Mouse (Mus musculus) layer of hippocampus, adult 8-10 months (tissue): ENCODE measurements around the gene Tbc1d9. TPM values are rescaled to one million over a fixed set of nuclear protein-coding genes. Genes with fewer than 3 reads are reported as not detected.

ENCODE experiments used
- DNase-seq, 2 experiments: peaks; one replicate each; pipeline ENCODE4 v3.0.0; 2022; ENCODE audit warnings: low spot score in 2 of 2
- total RNA-seq, 4 experiments: library from RNA; stranded (reverse); gene quantifications; 2 replicates each; pipeline ENCODE4 v1.2.4; 2022

Gene Tbc1d9
- total RNA-seq, result 10 to 100 TPM; 64.9 to 68.6 (median 65.5) TPM

DNA sequence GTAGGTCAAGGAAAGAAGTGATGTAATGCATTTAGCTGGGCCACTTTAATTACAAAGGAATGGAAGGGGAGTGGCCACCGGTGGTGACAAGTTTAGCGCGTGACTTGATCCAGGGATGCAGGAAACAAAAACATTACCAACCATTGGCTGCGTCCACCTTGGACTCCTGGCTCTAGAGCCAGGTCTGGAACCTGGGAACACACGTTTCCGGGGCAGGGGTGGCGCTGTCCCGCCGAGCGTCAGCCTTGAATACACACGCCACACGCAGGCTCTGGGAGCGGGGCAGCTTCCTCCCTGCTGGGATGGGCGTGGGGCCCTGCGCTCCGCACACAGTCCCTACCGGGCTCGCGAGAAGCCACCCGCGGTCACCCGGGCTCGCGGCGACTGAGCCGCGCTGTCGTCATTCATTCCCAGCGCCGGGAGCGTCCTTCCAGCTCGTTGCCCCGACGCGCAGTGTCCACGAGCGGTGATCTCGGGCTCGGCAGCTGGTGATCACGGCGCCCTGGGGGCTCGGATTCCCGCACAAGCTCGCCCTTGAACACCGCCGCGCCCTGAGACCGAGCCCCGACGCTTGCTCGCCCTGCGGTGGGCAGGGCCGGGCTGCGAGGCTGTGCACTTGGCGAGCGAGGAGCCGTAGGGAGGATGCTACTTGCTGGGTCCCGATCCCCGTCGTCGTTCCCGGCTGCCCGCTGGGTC is at the start of gene Tbc1d9:
Gene Tbc1d9 (plus strand): TSS at position 118 of the 696 bp plus-strand sequence.
- DNase-seq, result peak; percentile 52 to 63

DNA sequence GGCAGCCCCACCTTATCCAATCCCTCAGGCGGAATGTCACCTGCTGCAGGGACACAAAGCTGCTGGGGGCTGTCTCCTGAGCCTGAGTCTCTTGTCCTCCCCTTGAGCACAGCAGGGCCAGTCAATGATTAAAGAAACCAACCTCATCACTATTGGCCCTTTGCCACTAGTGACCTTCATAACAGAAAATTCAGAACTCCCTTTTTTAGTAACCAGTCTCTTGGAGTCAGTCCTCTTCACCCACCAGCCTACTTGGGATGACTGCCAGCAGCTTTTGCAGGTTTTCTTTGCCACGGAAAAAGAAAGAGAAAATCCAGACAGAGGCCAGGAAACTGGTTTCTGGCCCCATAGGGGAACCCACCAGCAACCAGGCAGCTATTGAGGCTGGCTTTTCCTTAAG is 30.1 kb upstream of the Tbc1d9 start:
- no peak for DNase-seq

DNA sequence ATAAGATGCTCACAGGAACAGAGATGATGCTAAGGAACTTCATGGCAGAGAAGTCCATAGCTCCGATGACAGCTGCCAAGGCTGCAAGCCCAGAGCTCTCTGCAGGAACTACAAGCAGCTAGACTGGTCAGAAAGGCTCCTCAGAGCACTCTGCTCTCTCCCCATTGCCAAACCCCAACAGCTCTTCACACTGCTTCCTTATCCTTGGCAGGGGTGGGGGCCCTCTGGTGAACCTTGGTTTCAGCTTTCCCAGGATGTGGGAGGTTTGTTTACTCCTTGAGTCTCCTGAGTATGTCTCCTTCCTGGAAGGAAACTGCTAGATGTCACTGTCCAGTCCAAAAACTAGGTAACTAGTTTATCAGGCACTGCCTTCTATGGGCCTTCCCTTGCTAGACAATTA is 25.1 kb upstream of the Tbc1d9 start:
- DNase-seq, result no peak

DNA sequence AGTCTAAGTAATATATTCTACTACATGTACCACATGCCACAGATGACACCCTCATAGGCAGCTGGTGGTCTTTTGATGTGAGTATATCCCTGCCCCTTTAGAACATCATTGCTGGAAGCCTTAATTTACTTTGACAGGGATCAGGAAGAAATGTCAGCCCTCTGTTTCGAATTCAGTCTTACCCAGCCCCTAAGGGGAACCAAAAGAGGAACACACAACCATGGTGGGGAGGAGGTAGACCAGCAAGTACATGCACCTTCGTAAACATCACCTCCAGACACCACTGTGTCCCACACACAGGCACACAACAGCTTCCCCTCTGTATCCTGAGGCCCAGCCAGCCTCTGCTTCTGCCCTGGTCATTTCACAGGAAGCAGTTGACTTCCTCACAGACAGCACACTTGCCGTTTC is 24.4 kb upstream of the Tbc1d9 start:
- no peak for DNase-seq

DNA sequence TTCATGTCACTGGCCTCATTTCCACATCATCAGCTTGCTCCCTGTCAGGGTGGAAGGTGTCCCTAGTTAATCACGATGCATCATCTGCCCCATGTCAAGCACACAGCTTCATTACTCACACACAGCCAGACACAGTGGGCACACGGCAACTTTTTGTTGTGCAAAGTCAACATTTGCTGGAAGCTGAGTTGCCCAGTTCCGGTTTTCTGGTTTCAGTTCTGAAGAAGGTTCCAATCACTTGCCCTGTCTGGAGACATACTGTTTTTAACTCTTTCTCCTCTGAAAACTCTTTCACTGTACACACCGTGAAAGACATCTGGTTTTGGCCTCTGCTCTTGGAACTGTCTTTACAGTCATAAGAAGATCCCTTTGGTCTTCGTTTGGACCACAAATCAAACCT is 23.8 kb upstream of the Tbc1d9 start:
- DNase-seq, result no peak

DNA sequence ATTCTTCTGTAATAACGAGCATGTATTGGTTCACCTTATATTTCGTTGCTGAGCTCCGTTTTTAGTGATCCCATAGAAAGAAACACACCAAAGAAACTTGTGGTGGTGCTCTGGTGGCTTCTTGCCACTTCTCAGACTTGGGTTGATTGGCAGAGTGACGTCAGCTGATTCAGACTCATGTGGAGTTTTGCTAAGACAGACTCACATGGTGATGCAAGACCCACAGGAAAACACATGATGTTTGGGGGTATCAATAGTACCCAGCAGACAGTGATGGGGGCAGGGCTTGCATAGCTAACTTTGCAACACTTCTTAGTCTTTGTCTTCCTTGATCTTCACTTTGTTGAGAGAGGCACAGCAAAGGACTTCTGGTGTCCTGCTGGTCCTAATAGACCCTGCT is 20.6 kb upstream of the Tbc1d9 start:
- DNase-seq, result no peak

DNA sequence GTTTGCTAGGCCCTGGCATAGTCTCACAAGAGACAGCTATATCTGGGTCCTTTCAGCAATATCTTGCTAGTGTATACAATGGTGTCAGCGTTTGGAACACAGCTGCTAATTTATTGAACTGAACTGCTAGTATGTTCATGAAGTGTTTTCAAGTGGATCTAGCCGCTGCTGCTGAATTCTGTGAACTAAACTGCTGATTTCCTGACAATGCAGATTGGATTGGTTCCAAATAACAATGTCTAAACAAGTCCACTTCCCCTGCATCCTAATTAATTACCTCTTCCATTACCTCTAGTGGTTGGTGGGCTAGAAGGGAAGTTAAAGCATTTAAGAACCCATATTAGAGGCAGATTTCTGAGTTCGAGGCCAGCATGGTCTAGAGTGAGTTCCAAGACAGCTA is 19.7 kb upstream of the Tbc1d9 start:
- DNase-seq, result no peak

DNA sequence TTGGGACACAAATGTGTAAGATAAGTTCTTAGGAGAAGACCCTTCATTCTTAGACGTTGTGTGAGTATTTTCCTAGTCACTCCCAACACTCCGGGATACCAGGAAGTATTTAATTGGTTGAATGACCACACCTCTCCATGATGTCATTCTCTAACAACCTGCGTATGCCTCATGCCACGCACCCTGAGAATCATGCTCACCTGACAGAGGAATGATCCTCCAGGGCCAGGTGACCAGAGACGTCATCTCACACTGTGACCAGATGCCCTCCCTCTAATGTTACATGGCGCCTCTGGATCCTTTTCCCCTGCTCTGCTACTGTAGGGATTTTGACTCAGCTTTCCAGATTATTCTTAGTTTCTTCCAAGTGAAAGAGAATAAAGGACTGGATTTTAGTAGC is 16.0 kb upstream of the Tbc1d9 start:
- DNase-seq, result no peak

DNA sequence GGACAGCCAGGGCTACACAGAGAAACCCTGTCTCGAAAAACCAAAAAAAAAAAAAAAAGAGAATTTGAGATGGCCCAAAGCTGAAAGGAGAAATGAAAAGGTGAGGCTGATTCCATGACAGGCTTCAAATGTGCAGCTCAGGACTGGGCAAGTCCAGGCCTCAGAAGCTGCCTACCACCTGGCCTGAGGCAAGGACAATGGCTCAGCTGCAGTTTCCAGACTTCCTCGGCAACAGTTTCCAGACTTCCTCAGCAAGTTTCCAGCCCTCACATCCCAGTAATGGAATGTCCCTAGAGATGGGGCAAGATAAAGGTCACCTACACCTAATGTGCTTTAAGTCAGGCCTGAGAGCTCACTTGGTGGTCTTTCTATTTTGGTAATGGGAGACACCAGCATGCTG is 13.1 kb upstream of the Tbc1d9 start:
- DNase-seq, result no peak

DNA sequence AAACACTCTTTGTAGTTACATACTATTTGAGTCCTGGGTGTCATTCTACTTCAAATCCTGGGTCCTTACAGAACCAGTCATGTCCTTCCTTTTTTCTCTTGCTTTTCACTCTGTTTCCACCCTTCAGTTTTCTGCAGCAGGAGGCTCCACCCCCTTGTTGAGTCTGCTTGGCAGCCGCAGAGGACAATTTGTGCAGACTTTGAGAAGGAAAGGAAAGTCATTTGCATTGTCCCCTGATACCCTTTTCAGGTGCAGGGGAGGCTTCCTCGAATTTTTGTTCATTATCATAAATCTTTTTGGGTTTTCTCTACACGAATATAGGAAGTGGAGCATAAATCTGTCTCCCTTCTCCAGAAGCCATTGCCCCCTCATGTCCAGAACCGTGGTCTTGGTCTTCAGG is 12.7 kb upstream of the Tbc1d9 start:
- DNase-seq, result no peak

DNA sequence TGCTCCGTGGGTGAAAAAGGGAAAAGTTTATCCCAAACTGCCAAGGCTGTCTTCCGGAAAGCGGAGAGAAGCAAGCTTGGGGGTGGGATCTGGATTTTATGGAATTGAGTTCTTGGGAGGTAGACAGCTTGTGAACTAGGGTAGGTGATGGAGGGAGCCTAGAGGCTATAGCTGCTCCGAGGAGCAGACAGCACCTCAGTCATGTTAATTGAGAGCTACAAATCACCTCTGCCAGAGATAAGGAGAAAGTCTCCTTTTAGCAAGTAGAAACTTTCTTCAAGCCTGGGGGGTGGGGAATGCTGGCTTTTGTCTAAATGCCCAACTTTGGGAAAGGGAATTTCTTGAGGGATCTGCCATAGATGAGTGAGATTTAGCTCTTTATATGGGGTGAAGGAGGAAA is 10.0 kb upstream of the Tbc1d9 start:
- DNase-seq, result no peak

DNA sequence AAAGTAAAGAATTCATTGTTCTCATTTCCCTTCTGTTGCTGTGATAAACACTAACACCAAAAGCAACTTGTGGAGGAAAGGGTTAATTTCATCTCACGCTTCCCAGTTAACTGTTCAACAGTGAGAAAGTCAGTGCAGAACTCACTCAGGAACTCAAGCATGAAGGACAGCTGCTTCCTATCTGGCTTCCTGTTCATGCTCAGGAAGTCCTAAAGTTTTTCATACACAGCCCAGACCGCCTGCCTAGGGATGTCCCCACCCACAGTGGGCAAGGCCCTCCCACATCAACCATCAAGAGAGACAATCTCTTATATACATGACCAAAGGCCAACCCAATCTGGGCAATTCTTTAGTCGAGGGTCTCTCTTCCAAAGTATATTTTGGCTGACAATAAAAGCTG is 6.2 kb upstream of the Tbc1d9 start:
- no peak for DNase-seq

DNA sequence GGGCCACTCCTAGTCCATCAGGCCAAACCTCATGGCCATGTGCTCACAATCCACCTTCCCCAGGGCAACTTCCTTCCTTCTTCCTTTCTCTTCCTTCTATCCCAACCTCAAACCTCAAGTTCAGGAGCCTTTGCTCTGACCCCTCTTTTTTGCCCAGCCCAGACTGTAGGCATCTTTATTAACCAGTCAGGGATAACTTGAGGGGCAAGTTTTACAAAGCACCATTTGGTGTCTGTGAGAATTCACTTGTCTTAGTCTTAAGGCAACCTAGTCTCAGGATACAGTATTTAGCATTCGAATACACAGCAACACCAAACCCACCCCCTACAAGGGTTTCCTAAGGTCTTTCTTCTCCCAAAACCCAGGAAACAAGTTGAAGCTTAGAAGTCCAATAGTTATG is 5.5 kb upstream of the Tbc1d9 start:
- no peak for DNase-seq

DNA sequence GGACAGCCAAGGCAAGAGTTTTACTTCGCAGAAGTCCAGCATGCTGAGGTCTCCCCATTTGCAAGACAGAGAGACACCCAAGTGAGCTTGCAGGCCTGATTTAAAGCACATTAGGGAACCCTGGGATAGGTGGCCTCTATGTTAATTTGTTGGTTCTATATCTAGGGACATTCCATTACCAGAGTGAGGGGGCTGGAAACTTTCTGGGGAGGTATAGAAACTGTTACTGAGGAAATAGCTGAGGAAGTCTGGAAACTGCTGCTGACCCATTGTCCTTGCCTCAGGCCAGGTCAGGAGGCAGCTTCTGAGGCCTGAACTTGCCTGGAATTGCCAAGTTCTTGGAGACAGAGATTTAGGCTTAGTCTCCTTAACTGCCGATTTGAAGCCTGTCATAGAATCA is 4.5 kb upstream of the Tbc1d9 start:
- DNase-seq, result no peak

DNA sequence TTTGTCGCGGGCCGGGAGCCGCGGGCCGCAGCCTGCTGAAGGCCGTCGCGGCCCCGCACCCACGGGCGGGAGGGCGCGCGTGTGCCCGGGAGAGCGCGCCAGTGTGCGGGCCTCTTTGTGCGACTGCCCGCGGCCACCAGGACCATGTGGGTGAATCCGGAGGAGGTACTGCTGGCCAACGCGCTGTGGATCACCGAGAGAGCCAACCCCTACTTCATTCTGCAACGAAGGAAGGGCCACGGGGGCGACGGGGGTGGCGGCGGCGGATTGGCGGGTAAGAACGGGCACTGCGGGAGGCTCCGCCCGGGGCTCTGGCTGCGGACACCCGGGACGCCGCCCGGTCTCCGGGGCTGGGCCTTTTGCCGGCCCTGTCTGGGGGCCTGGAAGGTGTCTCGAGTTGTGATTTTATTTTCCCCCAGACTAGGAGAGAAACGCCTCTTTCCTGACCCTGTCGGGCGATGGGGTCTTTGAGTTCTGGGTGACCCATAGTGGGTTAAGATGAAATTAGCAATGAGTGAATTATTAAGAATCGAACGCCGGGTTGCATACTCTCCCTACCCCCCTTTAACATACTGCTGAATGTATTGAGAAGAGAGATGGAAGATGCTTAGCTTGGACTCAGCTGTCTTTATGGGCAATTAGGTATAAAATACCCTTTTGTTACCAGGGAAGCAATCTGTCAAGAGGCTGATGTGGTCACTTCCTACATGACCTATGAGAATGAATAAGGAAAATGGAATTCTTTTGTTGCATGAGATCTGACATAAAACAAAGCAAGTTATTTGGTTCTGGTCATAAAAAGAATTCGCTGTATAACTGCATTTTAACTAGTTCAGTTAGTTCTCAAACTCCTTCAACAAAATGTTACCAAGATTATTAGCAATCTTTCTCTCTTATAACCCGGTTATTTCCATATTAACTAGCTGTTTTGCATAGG is 1.0 kb downstream of the Tbc1d9 start, which contains the start of gene Gm10645:
Gene Gm10645 (minus strand): TSS at position 240 of the 937 bp plus-strand sequence.
- DNase-seq, result peak; percentile 26 to 42

DNA sequence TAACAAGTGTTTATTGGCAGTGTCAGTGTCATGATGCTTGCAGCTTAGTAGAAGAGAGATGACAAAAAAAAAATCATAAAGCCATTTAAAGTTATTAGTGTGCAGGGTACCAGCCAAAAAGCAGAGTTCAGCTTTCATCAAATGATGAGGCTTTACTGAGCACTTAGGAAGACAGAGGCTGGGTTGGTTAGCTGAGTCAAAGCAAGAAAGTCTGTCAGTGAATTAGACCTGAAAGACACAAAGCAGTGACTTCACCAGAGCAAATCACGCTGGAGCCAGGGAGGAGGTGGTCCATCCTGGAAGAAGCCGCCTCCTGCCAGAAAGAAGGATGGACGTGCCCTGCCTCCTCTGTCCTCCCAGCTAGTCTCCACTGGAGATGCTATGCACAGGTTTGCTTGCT is 2.8 kb downstream of the Tbc1d9 start:
- no peak for DNase-seq

DNA sequence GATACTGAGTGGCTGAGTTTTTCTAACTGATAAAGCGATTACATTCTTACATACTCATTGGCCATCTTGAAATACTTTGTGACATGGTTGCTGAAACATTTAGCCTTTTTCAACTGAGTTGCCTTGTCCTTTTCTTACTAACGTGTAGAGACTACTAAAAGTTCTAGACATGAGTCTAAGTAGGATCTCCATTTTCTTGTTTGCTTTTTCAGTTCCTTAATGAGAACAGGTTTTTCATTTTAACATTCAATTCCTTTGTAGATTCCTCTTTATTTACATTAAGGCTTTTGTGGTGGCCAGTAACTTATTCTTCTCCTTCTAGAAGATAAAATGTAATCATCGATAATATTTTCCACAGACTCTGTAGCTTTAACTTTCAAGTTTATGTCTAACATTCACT is 4.0 kb downstream of the Tbc1d9 start:
- DNase-seq, result no peak

DNA sequence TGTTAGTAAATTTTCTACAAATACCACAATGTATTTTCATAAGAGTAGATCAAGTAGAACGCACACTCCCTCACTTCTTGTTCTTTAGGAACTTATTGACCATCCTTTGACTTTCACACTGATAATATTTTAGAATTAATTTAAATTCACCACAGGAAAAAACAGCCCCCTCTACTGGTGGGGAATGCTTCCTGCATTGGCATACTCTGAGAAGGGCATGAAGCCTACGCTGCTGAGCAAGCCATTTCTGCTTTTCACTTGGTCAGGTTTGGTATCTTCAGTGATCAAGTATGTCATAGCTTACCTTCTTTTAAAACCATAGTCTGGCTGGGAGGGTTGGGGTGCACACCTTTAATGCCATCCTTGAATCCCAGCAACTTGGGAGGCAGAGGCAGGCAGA is 4.6 kb downstream of the Tbc1d9 start:
- no peak for DNase-seq

DNA sequence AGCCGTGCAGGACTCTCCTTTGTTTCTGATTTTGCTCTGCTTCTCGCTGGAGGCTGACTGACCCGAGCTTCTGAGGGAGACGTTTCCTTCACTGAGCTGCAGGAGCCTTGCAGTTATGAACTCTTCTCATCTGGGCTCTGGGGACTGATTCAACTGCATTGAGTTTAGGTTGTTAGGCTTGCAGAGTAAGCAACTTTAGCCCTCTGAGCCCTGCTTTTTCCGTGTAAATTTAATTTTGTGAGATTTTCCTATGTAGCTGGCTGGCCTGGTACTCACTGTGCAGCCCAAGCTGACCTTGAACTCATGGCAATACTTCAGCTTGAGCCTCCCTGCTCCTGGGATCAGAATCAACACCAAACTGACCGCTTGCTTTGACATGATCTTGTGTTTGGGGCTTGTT is 5.7 kb downstream of the Tbc1d9 start:
- DNase-seq, result no peak

DNA sequence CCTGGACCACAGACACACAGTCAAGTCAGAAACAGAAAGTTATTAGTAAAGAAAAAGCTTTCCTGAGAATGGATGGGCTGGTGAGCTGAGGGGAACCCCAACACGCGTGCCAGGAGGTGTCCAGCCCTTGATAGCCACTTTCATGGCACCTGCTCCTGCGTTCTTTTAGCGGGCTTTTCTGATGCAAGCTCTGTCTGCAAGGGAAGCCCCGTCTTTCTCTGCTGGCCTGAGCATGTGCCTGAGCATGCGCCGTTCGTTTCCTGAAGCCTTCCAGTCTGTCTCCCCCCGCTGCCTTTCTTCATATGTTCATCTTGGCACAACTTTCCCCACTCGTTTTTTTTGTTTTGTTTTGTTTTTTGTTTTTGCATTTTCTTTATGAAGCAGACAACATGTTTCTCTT is 10.5 kb downstream of the Tbc1d9 start:
- peak in 1 of 2 experiments; percentile 40 for DNase-seq

DNA sequence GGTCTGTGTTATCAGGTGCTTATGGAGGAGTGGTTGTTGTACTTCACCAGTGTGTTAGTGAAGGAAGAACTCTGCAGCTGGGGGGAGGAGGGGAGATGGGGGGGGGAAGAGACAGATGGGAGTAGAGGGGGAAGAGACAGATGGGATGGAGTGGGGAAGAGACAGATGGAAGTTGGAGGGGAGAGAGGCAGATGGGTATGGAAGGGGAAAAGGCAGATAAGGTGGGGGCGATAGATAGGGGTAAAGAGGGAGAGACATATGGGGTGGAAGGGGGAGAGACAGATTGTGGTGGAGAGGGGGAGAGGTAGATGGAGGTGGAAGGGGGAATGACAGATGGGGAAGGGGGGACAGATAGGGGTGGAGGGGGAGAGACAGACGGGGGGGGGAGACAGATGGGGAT is 11.6 kb downstream of the Tbc1d9 start:
- no peak for DNase-seq

DNA sequence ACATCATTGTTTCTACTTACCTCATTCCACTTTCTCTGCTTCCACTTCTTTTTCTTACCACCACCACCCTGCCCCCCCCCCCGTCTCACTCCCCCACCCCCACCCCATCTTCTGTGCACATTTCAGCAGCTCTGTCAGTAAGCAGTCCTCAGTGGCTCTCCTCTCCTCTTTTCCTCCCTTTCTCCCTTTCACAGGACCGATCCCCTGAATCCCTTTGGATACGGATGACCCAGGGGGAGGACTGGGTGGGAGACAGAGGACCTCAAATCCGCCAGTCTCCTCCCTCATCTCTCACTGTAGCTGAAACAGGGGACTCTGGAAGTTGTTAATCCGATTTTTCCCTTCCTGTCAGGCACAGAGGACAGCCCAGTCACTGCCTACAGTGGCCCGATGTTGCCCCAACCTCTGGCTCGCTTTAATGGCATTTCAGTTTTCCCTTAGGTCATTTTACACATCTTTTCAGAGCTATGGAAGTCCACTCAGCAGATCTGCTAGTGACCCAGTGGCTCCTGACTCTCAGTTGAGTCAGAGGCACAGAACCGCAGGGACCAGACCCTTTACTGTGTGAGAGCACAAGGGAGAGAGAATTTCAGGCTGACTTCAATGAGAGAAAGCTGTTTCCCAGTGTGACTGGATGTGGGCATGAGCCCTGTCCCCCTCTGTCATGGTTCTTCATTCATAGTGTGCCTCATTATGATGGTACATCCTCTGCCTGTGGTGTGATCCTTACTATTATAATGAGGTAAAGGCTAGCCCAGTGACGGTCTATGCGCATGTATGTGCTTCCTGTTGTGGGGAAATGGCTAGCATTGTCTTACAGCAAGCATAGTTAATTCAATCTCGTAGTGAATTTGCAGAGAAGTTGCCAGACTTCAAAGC is 12.4 kb downstream of the Tbc1d9 start:
- DNase-seq, result no peak
